18 mouse cellular contexts compared by ENCODE assay signal in the genomic region with DNA sequence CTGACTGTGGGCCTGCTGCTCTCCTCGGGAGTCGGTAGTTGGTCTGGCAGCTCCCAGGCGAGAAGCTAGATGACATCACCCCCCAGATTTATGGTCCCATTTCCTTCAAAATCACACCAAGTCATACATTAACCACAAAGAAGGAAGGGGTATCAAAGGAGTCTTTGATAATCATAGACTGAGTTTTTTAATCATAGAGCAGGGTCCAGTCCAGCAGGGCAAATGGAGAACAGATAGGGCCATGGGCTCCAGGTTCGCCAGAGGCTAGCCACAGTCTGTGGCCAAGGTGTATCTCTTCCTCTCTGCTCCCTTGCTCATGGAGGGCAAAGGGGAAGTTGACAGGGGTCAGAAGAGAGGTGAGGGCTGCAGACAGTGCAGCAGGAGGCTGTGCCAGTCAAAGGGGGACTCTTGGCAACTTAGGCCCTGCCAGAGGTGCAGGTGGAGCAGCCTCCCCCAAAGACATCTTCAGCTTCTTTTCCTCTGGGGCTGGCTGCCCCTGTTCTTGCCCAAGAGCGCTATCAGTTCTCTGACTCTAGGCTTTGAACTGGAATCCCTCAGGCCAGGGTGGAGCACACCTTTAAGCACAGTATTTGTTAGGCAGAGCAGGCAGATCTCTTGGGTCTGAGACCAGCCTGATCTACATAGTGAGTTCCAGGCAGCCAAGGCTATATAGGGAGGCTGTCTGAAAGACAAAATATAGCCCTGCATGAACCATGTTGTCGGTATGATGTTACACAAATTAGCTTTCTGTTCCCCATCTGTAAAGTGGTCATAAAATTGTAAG. TPM values are rescaled to one million over a fixed set of nuclear protein-coding genes. Genes with fewer than 3 reads are reported as not detected.
DNase-seq lines count a peak whose midpoint lies in the region; ATAC-seq and TF ChIP-seq lines count a peak whose summit lies in the region.
"Had no signal": no experiment of that assay in that cellular context is flagged by ENCODE, and none has a peak within 500 bp of the region (broad histone marks: within the 10 kb centered on the region; RNA-seq: fewer than 3 reads in every experiment).

No protein-coding gene starts in this region.

- intact Hi-C loops in left cerebral cortex, postnatal 14 days (cut with DNase I): no loop called here

- no peaks in the 10 kb centered on the region for H3K9me3 ChIP-seq in heart, embryonic 15.5 days (replicated peaks)
- H3K9me3 ChIP-seq in intestine, embryonic 14.5 days (ENCODE audit: control insufficient read depth, low read length): no peaks in the 10 kb centered on the region
- H3K9me3 ChIP-seq: embryonic facial prominence, embryonic 12.5 days; hindbrain, embryonic 13.5 days had no signal

- ATAC-seq in heart, embryonic 15.5 days (replicated peaks; ENCODE audit: insufficient number of reproducible peaks, insufficient read depth, low FRiP score, low read depth): no peak
- no peak; the same call in 1 of the 2 replicates for ATAC-seq in intestine, embryonic 14.5 days (replicated peaks; ENCODE audit: low FRiP score, low TSS enrichment, low read depth)

- 0 out of 2 replicates have a peak overlapping the region, but pooled peaks have one; percentile 35 for H3K27ac ChIP-seq in heart, embryonic 15.5 days
- 0 out of 2 replicates have a peak overlapping the region, but pooled peaks have one; percentile 3 for H3K27ac ChIP-seq in spleen, adult 2 months (ENCODE audit: insufficient read depth, low read length)
- H3K27ac ChIP-seq in intestine, embryonic 14.5 days (ENCODE audit: low read depth): peak overlapping the region; percentile 92; the same call in 1 of the 2 replicates
- H3K27ac ChIP-seq: embryonic facial prominence, embryonic 12.5 days; liver, embryonic 14.5 days had no signal

- H3K4me3 ChIP-seq in heart, embryonic 15.5 days: no peak overlapping the region
- H3K4me3 ChIP-seq in spleen, adult 2 months (ENCODE audit: extremely low read depth, insufficient read depth, insufficient read length): no peak overlapping the region
- H3K4me3 ChIP-seq in intestine, embryonic 14.5 days (ENCODE audit: low read depth, low read length): no peak overlapping the region
- H3K4me3 ChIP-seq: embryonic facial prominence, embryonic 12.5 days; hindbrain, embryonic 13.5 days had no signal

- 82% methylated on average over 6 of the region's 6 CpGs for WGBS in heart, embryonic 15.5 days
- WGBS in spleen, adult 2 months: 54% methylated on average over 6 of the region's 6 CpGs
- WGBS in intestine, embryonic 14.5 days: 63% methylated on average over 6 of the region's 6 CpGs

- DNase-seq in heart, adult 9 months (ENCODE audit: low spot score in 2 of 2): no peak
- DNase-seq in spleen, adult 2 months (ENCODE audit: low read depth in 1 of 2, low spot score in 2 of 2): no peak
- DNase-seq in spleen, postnatal 10 days (ENCODE audit: low spot score in 2 of 2): no peak
- DNase-seq in intestine, embryonic 14.5 days (ENCODE audit: low spot score): peak; percentile 52
- DNase-seq in urinary bladder, postnatal 14 days (ENCODE audit: low spot score): no peak
- no peak for DNase-seq in left cerebral cortex, postnatal 14 days (ENCODE audit: low spot score in 2 of 2)
- DNase-seq: adrenal gland, postnatal 36 days; gastrocnemius, postnatal 14 days; kidney, adult 2 months; kidney, postnatal 25 days; left cerebral cortex, postnatal 4 days; lung, postnatal 14 days; right cerebral cortex, postnatal 25 days; thymus, postnatal 14 days had no signal

- peaks cover 58% of the 10 kb centered on the region for H3K4me1 ChIP-seq in heart, embryonic 15.5 days (replicated peaks)
- peaks cover 20% of the 10 kb centered on the region for H3K4me1 ChIP-seq in spleen, adult 2 months (ENCODE audit: control insufficient read depth, insufficient read depth, insufficient read length)
- H3K4me1 ChIP-seq in intestine, embryonic 14.5 days (replicated peaks; ENCODE audit: control insufficient read depth, insufficient read depth, low read length): peaks cover 32% of the 10 kb centered on the region

- TF ChIP-seq POLR2A in spleen, adult 2 months (IDR thresholded peaks at IDR 0.05; ENCODE audit: low read depth, low read length): no peak

- H3K36me3 ChIP-seq in heart, embryonic 15.5 days: no peaks in the 10 kb centered on the region
- H3K36me3 ChIP-seq in spleen, adult 2 months (ENCODE audit: control insufficient read depth, insufficient read depth, low read length): no peaks in the 10 kb centered on the region
- peaks cover 6% of the 10 kb centered on the region; the same call in 1 of the 2 replicates for H3K36me3 ChIP-seq in intestine, embryonic 14.5 days (ENCODE audit: control insufficient read depth, insufficient read depth, low read length)

- TF ChIP-seq CTCF in spleen, adult 2 months (IDR thresholded peaks at IDR 0.05; ENCODE audit: extremely low read depth, insufficient read depth, insufficient read length, insufficient replicate concordance): no peak

- no peak overlapping the region for H3K9ac ChIP-seq in heart, embryonic 15.5 days
- no peak overlapping the region for H3K9ac ChIP-seq in intestine, embryonic 14.5 days (ENCODE audit: low read length)
- H3K9ac ChIP-seq: embryonic facial prominence, embryonic 12.5 days; hindbrain, embryonic 13.5 days; liver, embryonic 14.5 days had no signal

- H3K4me2 ChIP-seq in heart, embryonic 15.5 days: no peak overlapping the region
- no peak overlapping the region for H3K4me2 ChIP-seq in intestine, embryonic 14.5 days (ENCODE audit: low read length)
- H3K4me2 ChIP-seq: embryonic facial prominence, embryonic 12.5 days; hindbrain, embryonic 13.5 days had no signal

- peaks cover 14% of the 10 kb centered on the region for H3K27me3 ChIP-seq in heart, embryonic 15.5 days
- peaks cover 8% of the 10 kb centered on the region for H3K27me3 ChIP-seq in spleen, adult 2 months (ENCODE audit: control insufficient read depth, insufficient read depth, low read length)
- H3K27me3 ChIP-seq in intestine, embryonic 14.5 days (replicated peaks; ENCODE audit: control insufficient read depth, insufficient read depth, low read length): peaks cover 20% of the 10 kb centered on the region

RNA-seq across cellular contexts. Expression of a gene that starts 1.9 kb away (rescaled TPM):
- 6.1 and 9.0 TPM in 2 replicates for polyA plus RNA-seq in heart, embryonic 15.5 days (2015; fragmentation: Nextera tagmentation; extraction: Ambion mirVana)
- polyA plus RNA-seq in spleen, adult 2 months (2012; rRNA removed): 40.6 and 48.1 TPM in 2 replicates
- polyA plus RNA-seq in intestine, embryonic 14.5 days (2014; fragmentation: Nextera tagmentation; extraction: Ambion mirVana): 9.9 and 13.1 TPM in 2 replicates
- total RNA-seq in left cerebral cortex, postnatal 14 days (2021): 10 to 100 TPM; 18.9 to 19.7 TPM

RNA-seq across cellular contexts. Expression of a gene that starts 3.9 kb away (rescaled TPM):
- polyA plus RNA-seq in heart, embryonic 15.5 days (2015; fragmentation: Nextera tagmentation; extraction: Ambion mirVana): 315 and 319 TPM in 2 replicates
- polyA plus RNA-seq in spleen, adult 2 months (2012; rRNA removed): 139 and 197 TPM in 2 replicates
- polyA plus RNA-seq in intestine, embryonic 14.5 days (2014; fragmentation: Nextera tagmentation; extraction: Ambion mirVana): 787 and 806 TPM in 2 replicates
- total RNA-seq in left cerebral cortex, postnatal 14 days (2021): 1,000 to 10,000 TPM; 1,395 to 1,474 TPM

RNA-seq across cellular contexts. Expression of a gene that starts 37.1 kb away (rescaled TPM):
- polyA plus RNA-seq in heart, embryonic 15.5 days (2015; fragmentation: Nextera tagmentation; extraction: Ambion mirVana): 36.2 and 39.9 TPM in 2 replicates
- polyA plus RNA-seq in spleen, adult 2 months (2012; rRNA removed): 6.2 and 7.7 TPM in 2 replicates
- polyA plus RNA-seq in intestine, embryonic 14.5 days (2014; fragmentation: Nextera tagmentation; extraction: Ambion mirVana): 52.4 and 54.6 TPM in 2 replicates
- total RNA-seq in left cerebral cortex, postnatal 14 days (2021): 10 to 100 TPM; 45.7 to 47.0 TPM

RNA-seq across cellular contexts. Expression of a gene that starts 37.1 kb away (rescaled TPM):
- 41.3 and 41.5 TPM in 2 replicates for polyA plus RNA-seq in heart, embryonic 15.5 days (2015; fragmentation: Nextera tagmentation; extraction: Ambion mirVana)
- polyA plus RNA-seq in spleen, adult 2 months (2012; rRNA removed): 22.2 and 33.3 TPM in 2 replicates
- polyA plus RNA-seq in intestine, embryonic 14.5 days (2014; fragmentation: Nextera tagmentation; extraction: Ambion mirVana): 57.1 and 58.2 TPM in 2 replicates
- 10 to 100 TPM; 39.4 to 44.3 TPM for total RNA-seq in left cerebral cortex, postnatal 14 days (2021)

Comparison
In these comparisons a context has a peak if more than half of its experiments do, and no peak if none do; other contexts are left out.
1. H3K27ac ChIP-seq: peak in every context shown above with its lines; median percentile 92 in intestine, embryonic 14.5 days; 35 in heart, embryonic 15.5 days; 3 in spleen, adult 2 months.